Mouse (Mus musculus): Measurements from ENCODE around the gene Lbx2. TPM values are rescaled to one million over a fixed set of nuclear protein-coding genes. Genes with fewer than 3 reads are reported as not detected.

The Lbx2 gene
- polyA plus RNA-seq, 1 experiment: 0.07 TPM

GRCm38 (mm10) chr6:83135571-83136161 lies 49.5 kb downstream of the Lbx2 start:
- Histone ChIP-seq H3K4me3 (peak overlapping the region; percentile 88), H3ac (ENCODE audit: control insufficient read depth, insufficient read length) (peak overlapping the region; percentile 52), H3K4me2 (ENCODE audit: low read depth) (peak overlapping the region; percentile 84), H3K36me3 (ENCODE audit: control insufficient read depth, insufficient read depth) (no peaks in the 10 kb centered on the region), H3K79me2 (ENCODE audit: control insufficient read depth, insufficient read depth) (peaks cover 33% of the 10 kb centered on the region), H3K27me3 (ENCODE audit: control insufficient read depth, insufficient read depth, insufficient read length) (no peaks in the 10 kb centered on the region)
- no peak for TF ChIP-seq SRF (IDR thresholded peaks at IDR 0.05; ENCODE audit: control insufficient read depth, insufficient read length, low read depth)
- TF ChIP-seq MYOD1 (IDR thresholded peaks at IDR 0.05; ENCODE audit: control insufficient read depth in 1 of 3, insufficient read length in 2 of 3, low read depth in 2 of 3): peak in 1 of 3 experiments; percentile 62
- TF ChIP-seq E2F4 (IDR thresholded peaks at IDR 0.05; ENCODE audit: insufficient read depth): no peak
- TF ChIP-seq TCF12 (IDR thresholded peaks at IDR 0.05; ENCODE audit: insufficient read depth, poor library complexity, severe bottlenecking): no peak
- TF ChIP-seq MAX (IDR thresholded peaks at IDR 0.05; ENCODE audit: low read depth): no peak
- peak; percentile 74 for TF ChIP-seq POLR2AphosphoS2 (IDR thresholded peaks at IDR 0.05; ENCODE audit: insufficient read length, low read depth)
- TF ChIP-seq POLR2A (IDR thresholded peaks at IDR 0.05; ENCODE audit: insufficient read length, low read depth): peak; percentile 70
- no peak for TF ChIP-seq USF1 (IDR thresholded peaks at IDR 0.05; ENCODE audit: low read depth)
- no peak for TF ChIP-seq TCF3 (IDR thresholded peaks at IDR 0.05; ENCODE audit: insufficient read length, low read depth)
- no peak for TF ChIP-seq REST (IDR thresholded peaks at IDR 0.05; ENCODE audit: insufficient read depth, insufficient read length)
- peak in 1 of 3 experiments; percentile 57 for TF ChIP-seq MYOG (IDR thresholded peaks at IDR 0.05; ENCODE audit: control insufficient read depth in 1 of 3, insufficient read depth in 1 of 3, insufficient read length in 2 of 3, low read depth in 2 of 3)
- no peak for TF ChIP-seq CEBPB (IDR thresholded peaks at IDR 0.05; ENCODE audit: insufficient read depth, poor library complexity, severe bottlenecking)

GRCm38 (mm10) chr6:83136291-83136880 lies 50.2 kb downstream of the Lbx2 start:
- no peak for TF ChIP-seq REST (IDR thresholded peaks at IDR 0.05; ENCODE audit: insufficient read depth, insufficient read length)
- peak; percentile 74 for TF ChIP-seq POLR2A (IDR thresholded peaks at IDR 0.05; ENCODE audit: insufficient read length, low read depth)
- peak; percentile 75 for TF ChIP-seq POLR2AphosphoS2 (IDR thresholded peaks at IDR 0.05; ENCODE audit: insufficient read length, low read depth)
- Histone ChIP-seq H3ac (ENCODE audit: control insufficient read depth, insufficient read length) (peak overlapping the region; percentile 52), H3K27me3 (ENCODE audit: control insufficient read depth, insufficient read depth, insufficient read length) (no peaks in the 10 kb centered on the region), H3K79me2 (ENCODE audit: control insufficient read depth, insufficient read depth) (peaks cover 40% of the 10 kb centered on the region), H3K4me2 (ENCODE audit: low read depth) (peak overlapping the region; percentile 84), H3K4me3 (peak overlapping the region; percentile 88), H3K36me3 (ENCODE audit: control insufficient read depth, insufficient read depth) (no peaks in the 10 kb centered on the region)

GRCm38 (mm10) chr6:83136881-83137575 lies 50.9 kb downstream of the Lbx2 start:
- no peaks in the 10 kb centered on the region for H3K27me3 ChIP-seq (ENCODE audit: control insufficient read depth, insufficient read depth, insufficient read length)
- peak overlapping the region; percentile 84 for H3K4me2 ChIP-seq (ENCODE audit: low read depth)
- no peaks in the 10 kb centered on the region for H3K36me3 ChIP-seq (ENCODE audit: control insufficient read depth, insufficient read depth)
- H3K4me3 ChIP-seq: peak overlapping the region; percentile 88
- peaks cover 42% of the 10 kb centered on the region for H3K79me2 ChIP-seq (ENCODE audit: control insufficient read depth, insufficient read depth)
- peak overlapping the region; percentile 52 for H3ac ChIP-seq (ENCODE audit: control insufficient read depth, insufficient read length)
- no peak for TF ChIP-seq REST (IDR thresholded peaks at IDR 0.05; ENCODE audit: insufficient read depth, insufficient read length)
- TF ChIP-seq POLR2A (IDR thresholded peaks at IDR 0.05; ENCODE audit: insufficient read length, low read depth): peak; percentile 54

DNA sequence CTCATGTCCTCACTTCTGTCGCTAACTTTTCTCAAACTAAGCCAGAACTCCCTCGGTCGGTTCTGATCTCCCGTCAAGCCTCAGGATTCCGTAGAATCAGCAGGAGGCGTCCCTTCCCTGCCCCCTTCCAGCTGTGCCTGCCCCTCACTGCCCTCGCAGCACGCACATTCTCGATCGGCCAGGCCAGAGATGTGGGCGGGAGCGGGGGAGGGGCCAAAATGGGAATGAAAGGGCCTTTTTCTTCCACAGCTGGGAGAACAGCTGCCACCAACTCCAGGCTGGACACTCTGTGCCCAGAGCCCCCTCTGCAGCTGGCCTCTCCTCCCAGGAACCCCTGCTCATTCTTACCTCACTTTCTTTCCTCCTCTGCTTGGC lies 51.4 kb downstream of the Lbx2 start:
- Histone ChIP-seq H3K36me3 (ENCODE audit: control insufficient read depth, insufficient read depth) (no peaks in the 10 kb centered on the region), H3K4me3 (peak overlapping the region; percentile 88), H3ac (ENCODE audit: control insufficient read depth, insufficient read length) (peak overlapping the region; percentile 52), H3K27me3 (ENCODE audit: control insufficient read depth, insufficient read depth, insufficient read length) (no peaks in the 10 kb centered on the region), H3K79me2 (ENCODE audit: control insufficient read depth, insufficient read depth) (peaks cover 42% of the 10 kb centered on the region), H3K4me2 (ENCODE audit: low read depth) (peak overlapping the region; percentile 84)
- TF ChIP-seq SRF (IDR thresholded peaks at IDR 0.05; ENCODE audit: control insufficient read depth, insufficient read length, low read depth) (no peak), REST (IDR thresholded peaks at IDR 0.05; ENCODE audit: insufficient read depth, insufficient read length) (no peak), POLR2A (IDR thresholded peaks at IDR 0.05; ENCODE audit: insufficient read length, low read depth) (peak; percentile 75), MYOD1 (IDR thresholded peaks at IDR 0.05; ENCODE audit: control insufficient read depth in 1 of 3, insufficient read length in 2 of 3, low read depth in 2 of 3) (peak; percentile 72 to 99 (median 99)), POLR2AphosphoS2 (IDR thresholded peaks at IDR 0.05; ENCODE audit: insufficient read length, low read depth) (peak; percentile 89), MYOG (IDR thresholded peaks at IDR 0.05; ENCODE audit: control insufficient read depth in 1 of 3, insufficient read depth in 1 of 3, insufficient read length in 2 of 3, low read depth in 2 of 3) (peak; percentile 51 to 85 (median 67)), TCF3 (IDR thresholded peaks at IDR 0.05; ENCODE audit: insufficient read length, low read depth) (peak; percentile 95), E2F4 (IDR thresholded peaks at IDR 0.05; ENCODE audit: insufficient read depth) (no peak), TCF12 (IDR thresholded peaks at IDR 0.05; ENCODE audit: insufficient read depth, poor library complexity, severe bottlenecking) (peak; percentile 90), USF1 (IDR thresholded peaks at IDR 0.05; ENCODE audit: low read depth) (no peak), CEBPB (IDR thresholded peaks at IDR 0.05; ENCODE audit: insufficient read depth, poor library complexity, severe bottlenecking) (no peak)

Other genes with a start within 250 kb of the Lbx2 start
- 0.54 TPM for gene Sema4f, start 146.6 kb upstream of the Lbx2 start, polyA plus RNA-seq (2012; fragmentation: generic; extraction: Trizol)
- 0.92 TPM for gene M1ap, start 139.5 kb upstream of the Lbx2 start, polyA plus RNA-seq (2012; fragmentation: generic; extraction: Trizol)
- gene Dok1, start 52.9 kb upstream of the Lbx2 start, polyA plus RNA-seq (2012; fragmentation: generic; extraction: Trizol): 41.3 TPM
- gene Loxl3, start 52.2 kb upstream of the Lbx2 start, polyA plus RNA-seq (2012; fragmentation: generic; extraction: Trizol): 14.4 TPM
- gene Aup1, start 31.8 kb upstream of the Lbx2 start, polyA plus RNA-seq (2012; fragmentation: generic; extraction: Trizol): 199 TPM
- 96.2 TPM for gene Htra2, start 31.1 kb upstream of the Lbx2 start, polyA plus RNA-seq (2012; fragmentation: generic; extraction: Trizol)
- 0.24 TPM for gene Dqx1, start 28.5 kb upstream of the Lbx2 start, polyA plus RNA-seq (2012; fragmentation: generic; extraction: Trizol)
- gene Tlx2, start 16.1 kb upstream of the Lbx2 start, polyA plus RNA-seq (2012; fragmentation: generic; extraction: Trizol): 0.06 TPM
- gene Pcgf1, start 8.5 kb upstream of the Lbx2 start, polyA plus RNA-seq (2012; fragmentation: generic; extraction: Trizol): 13.0 TPM
- 1.2 TPM for gene Ccdc142, start 15.2 kb downstream of the Lbx2 start, polyA plus RNA-seq (2012; fragmentation: generic; extraction: Trizol)
- gene Gm42688, start 15.2 kb downstream of the Lbx2 start, polyA plus RNA-seq (2012; fragmentation: generic; extraction: Trizol): 0.96 TPM
- gene Mrpl53, start 22.7 kb downstream of the Lbx2 start, polyA plus RNA-seq (2012; fragmentation: generic; extraction: Trizol): 177 TPM
- gene Mogs, start 29.1 kb downstream of the Lbx2 start, polyA plus RNA-seq (2012; fragmentation: generic; extraction: Trizol): 33.2 TPM
- 79.6 TPM for gene Wbp1, start 35.2 kb downstream of the Lbx2 start, polyA plus RNA-seq (2012; fragmentation: generic; extraction: Trizol)
- gene Ino80b, start 39.1 kb downstream of the Lbx2 start, polyA plus RNA-seq (2012; fragmentation: generic; extraction: Trizol): 38.3 TPM
- 29.7 TPM for gene Rtkn, start 49.1 kb downstream of the Lbx2 start, polyA plus RNA-seq (2012; fragmentation: generic; extraction: Trizol)
- gene Wdr54, start 70.0 kb downstream of the Lbx2 start, polyA plus RNA-seq (2012; fragmentation: generic; extraction: Trizol): 12.3 TPM
- gene 1700003E16Rik, start 70.0 kb downstream of the Lbx2 start, polyA plus RNA-seq (2012; fragmentation: generic; extraction: Trizol): 1.9 TPM
- gene Dctn1, start 79.6 kb downstream of the Lbx2 start, polyA plus RNA-seq (2012; fragmentation: generic; extraction: Trizol): 106 TPM
- gene Slc4a5, start 133.5 kb downstream of the Lbx2 start, polyA plus RNA-seq (2012; fragmentation: generic; extraction: Trizol): 0.02 TPM
- gene Mthfd2, start 239.5 kb downstream of the Lbx2 start, polyA plus RNA-seq (2012; fragmentation: generic; extraction: Trizol): 260 TPM
- 22.8 TPM for gene Mob1a, start 239.6 kb downstream of the Lbx2 start, polyA plus RNA-seq (2012; fragmentation: generic; extraction: Trizol)